Mouse (Mus musculus): ENCODE measurements around the gene Rps6kc1. TPM values are rescaled to one million over a fixed set of nuclear protein-coding genes. Genes with fewer than 3 reads are reported as not detected.

Rps6kc1 gene
- polyA plus RNA-seq (2011; ENCODE audit: insufficient read depth, insufficient read length, low read depth, missing spikeins): 21.3 and 21.6 TPM in 2 replicates

DNA sequence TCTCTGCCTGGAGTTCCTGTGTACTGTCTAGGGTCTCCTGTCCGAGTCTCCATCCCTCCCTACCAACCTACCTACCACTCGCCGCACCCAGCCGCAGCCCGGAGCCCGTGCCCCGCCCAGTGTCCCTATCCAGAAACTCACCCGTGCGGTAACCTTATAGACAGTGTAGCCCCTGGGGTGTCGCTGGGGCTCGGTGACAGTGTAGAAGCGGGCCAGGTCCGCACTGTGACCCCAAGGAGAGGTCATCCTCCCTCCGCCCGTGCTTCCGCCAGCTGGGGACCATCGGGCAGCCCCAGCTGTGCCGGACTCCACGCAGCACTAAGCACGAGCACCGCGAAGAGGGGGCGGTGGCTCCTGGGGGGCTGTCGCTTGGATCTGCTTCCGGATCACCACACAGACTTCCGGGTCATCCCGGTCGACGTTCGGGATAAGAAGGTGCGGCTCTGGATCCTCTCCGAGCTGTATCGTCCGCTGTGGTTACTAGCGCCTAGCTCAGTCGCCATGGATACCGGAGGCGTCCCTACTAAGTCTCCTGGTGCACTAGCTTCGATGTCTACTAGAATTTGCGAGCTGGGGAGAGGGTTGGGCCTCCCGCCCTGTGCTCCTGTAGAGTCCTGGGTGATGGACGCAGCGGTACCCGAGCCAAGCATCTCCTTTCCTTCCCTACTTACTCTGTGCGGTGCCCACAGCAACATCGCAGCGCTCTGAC, at the start of gene Rps6kc1:
Gene Rps6kc1 (minus strand): TSS at position 356 of the 709 bp plus-strand sequence.
- Histone ChIP-seq H3K9ac (ENCODE audit: low read depth, poor library complexity, severe bottlenecking) (peak within 1 kb of the TSS; percentile 47), H3K4me1 (ENCODE audit: control insufficient read depth, insufficient read depth, low read length) (no peaks in the 10 kb centered on the region), H3K4me3 (ENCODE audit: low read depth, low read length) (peak within 1 kb of the TSS; percentile 69), H3K36me3 (ENCODE audit: control insufficient read depth, insufficient read depth, low read length, poor library complexity, severe bottlenecking) (no peaks in the 10 kb centered on the region), H3K27ac (ENCODE audit: insufficient read depth, low read length) (no peak within 1 kb of the TSS), H3K27me3 (ENCODE audit: control insufficient read depth, insufficient read depth, low read length, poor library complexity, severe bottlenecking) (no peaks in the 10 kb centered on the region), H3K9me3 (replicated peaks; ENCODE audit: control insufficient read depth, insufficient read depth, low read length, poor library complexity, severe bottlenecking) (no peaks in the 10 kb centered on the region)
- TF ChIP-seq EP300 (IDR thresholded peaks at IDR 0.05; ENCODE audit: insufficient read depth, low read depth, low read length) (no peak), POLR2A (IDR thresholded peaks at IDR 0.05; ENCODE audit: insufficient read depth, low read length) (peak; percentile 24)

DNA sequence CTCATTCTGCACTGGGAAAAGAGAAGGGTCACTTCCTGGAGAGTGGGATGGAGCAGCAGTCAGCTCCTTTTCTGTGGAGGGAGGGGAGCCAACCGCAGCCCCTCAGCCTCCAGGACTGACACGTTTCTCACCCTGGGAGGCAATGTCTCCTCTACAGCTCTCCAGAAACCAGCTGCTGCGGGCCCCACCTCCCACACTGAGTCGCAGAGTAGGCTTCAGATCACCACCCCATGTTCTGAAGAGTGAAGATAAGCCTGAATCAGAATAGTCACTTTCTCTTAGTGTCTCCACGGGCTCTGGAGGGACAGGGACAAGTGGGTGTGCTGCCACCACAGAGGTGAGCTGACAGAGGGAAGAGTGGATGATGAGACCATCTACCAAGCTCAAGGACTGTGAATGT, 47.3 kb upstream of the Rps6kc1 start:
- no peaks in the 10 kb centered on the region for H3K36me3 ChIP-seq (ENCODE audit: control insufficient read depth, insufficient read depth, low read length, poor library complexity, severe bottlenecking)
- TF ChIP-seq CTCF (IDR thresholded peaks at IDR 0.05; ENCODE audit: low read depth, low read length): no peak
- no peak for TF ChIP-seq POLR2A (IDR thresholded peaks at IDR 0.05; ENCODE audit: insufficient read depth, low read length)
- TF ChIP-seq EP300 (IDR thresholded peaks at IDR 0.05; ENCODE audit: insufficient read depth, low read depth, low read length): no peak

DNA sequence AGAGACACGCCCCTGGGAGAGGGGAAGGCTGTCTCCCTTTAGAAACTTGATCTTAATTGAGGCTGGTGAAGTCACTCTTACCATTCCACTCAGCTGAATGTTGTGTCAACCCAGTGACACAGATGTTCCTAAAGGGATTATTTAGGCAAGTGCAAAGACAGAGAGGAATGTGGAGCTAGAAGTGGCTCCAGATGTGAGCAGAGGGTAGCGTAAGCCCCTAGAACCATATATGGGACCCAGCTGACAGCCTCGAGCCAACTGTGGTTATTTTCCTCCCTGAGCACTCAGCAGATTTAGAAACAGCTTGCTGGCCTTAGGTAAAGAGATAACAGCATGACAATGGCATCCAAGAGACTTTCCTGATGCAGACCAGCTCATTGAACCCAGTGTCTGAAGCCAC, 41.4 kb upstream of the Rps6kc1 start:
- TF ChIP-seq POLR2A (IDR thresholded peaks at IDR 0.05; ENCODE audit: insufficient read depth, low read length): no peak
- no peak for TF ChIP-seq CTCF (IDR thresholded peaks at IDR 0.05; ENCODE audit: low read depth, low read length)
- TF ChIP-seq EP300 (IDR thresholded peaks at IDR 0.05; ENCODE audit: insufficient read depth, low read depth, low read length): no peak
- Histone ChIP-seq H3K4me3 (ENCODE audit: low read depth, low read length) (no peak overlapping the region), H3K36me3 (ENCODE audit: control insufficient read depth, insufficient read depth, low read length, poor library complexity, severe bottlenecking) (no peaks in the 10 kb centered on the region), H3K27me3 (ENCODE audit: control insufficient read depth, insufficient read depth, low read length, poor library complexity, severe bottlenecking) (no peaks in the 10 kb centered on the region), H3K4me1 (ENCODE audit: control insufficient read depth, insufficient read depth, low read length) (no peaks in the 10 kb centered on the region), H3K27ac (ENCODE audit: insufficient read depth, low read length) (no peak overlapping the region), H3K9ac (ENCODE audit: low read depth, poor library complexity, severe bottlenecking) (no peak overlapping the region), H3K9me3 (replicated peaks; ENCODE audit: control insufficient read depth, insufficient read depth, low read length, poor library complexity, severe bottlenecking) (no peaks in the 10 kb centered on the region)

More for the DNA sequence above, 47.3 kb upstream of the Rps6kc1 start:
- no peak overlapping the region for H3K27ac ChIP-seq (ENCODE audit: insufficient read depth, low read length)
- no peak overlapping the region for H3K4me3 ChIP-seq (ENCODE audit: low read depth, low read length)
- H3K4me1 ChIP-seq (ENCODE audit: control insufficient read depth, insufficient read depth, low read length): no peaks in the 10 kb centered on the region
- no peaks in the 10 kb centered on the region for H3K9me3 ChIP-seq (replicated peaks; ENCODE audit: control insufficient read depth, insufficient read depth, low read length, poor library complexity, severe bottlenecking)
- no peaks in the 10 kb centered on the region for H3K27me3 ChIP-seq (ENCODE audit: control insufficient read depth, insufficient read depth, low read length, poor library complexity, severe bottlenecking)
- no peak overlapping the region for H3K9ac ChIP-seq (ENCODE audit: low read depth, poor library complexity, severe bottlenecking)

DNA sequence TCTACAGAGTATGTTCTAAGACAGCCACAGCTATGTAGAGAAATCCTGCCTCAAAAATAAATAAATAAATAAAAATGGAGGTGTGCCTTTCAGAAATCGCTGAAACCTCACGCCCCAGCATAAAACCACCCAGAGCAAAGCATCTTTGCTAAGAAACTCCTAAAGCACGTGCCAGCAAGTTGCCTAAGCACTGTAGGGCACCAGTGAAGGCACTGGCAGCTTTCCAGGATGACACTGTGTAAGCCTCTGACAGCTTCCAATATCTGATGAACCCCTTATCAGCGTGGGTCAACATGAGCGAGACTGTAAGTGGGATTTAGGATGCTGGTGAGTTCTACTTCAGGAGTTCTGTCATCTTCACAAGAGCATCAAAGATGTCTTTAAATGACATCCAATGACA, 39.4 kb upstream of the Rps6kc1 start:
- no peak overlapping the region for H3K27ac ChIP-seq (ENCODE audit: insufficient read depth, low read length)
- H3K36me3 ChIP-seq (ENCODE audit: control insufficient read depth, insufficient read depth, low read length, poor library complexity, severe bottlenecking): no peaks in the 10 kb centered on the region
- TF ChIP-seq POLR2A (IDR thresholded peaks at IDR 0.05; ENCODE audit: insufficient read depth, low read length) (no peak), CTCF (IDR thresholded peaks at IDR 0.05; ENCODE audit: low read depth, low read length) (no peak), EP300 (IDR thresholded peaks at IDR 0.05; ENCODE audit: insufficient read depth, low read depth, low read length) (no peak)
- no peaks in the 10 kb centered on the region for H3K27me3 ChIP-seq (ENCODE audit: control insufficient read depth, insufficient read depth, low read length, poor library complexity, severe bottlenecking)
- H3K4me3 ChIP-seq (ENCODE audit: low read depth, low read length): no peak overlapping the region
- no peak overlapping the region for H3K9ac ChIP-seq (ENCODE audit: low read depth, poor library complexity, severe bottlenecking)
- H3K9me3 ChIP-seq (replicated peaks; ENCODE audit: control insufficient read depth, insufficient read depth, low read length, poor library complexity, severe bottlenecking): no peaks in the 10 kb centered on the region
- H3K4me1 ChIP-seq (ENCODE audit: control insufficient read depth, insufficient read depth, low read length): no peaks in the 10 kb centered on the region

DNA sequence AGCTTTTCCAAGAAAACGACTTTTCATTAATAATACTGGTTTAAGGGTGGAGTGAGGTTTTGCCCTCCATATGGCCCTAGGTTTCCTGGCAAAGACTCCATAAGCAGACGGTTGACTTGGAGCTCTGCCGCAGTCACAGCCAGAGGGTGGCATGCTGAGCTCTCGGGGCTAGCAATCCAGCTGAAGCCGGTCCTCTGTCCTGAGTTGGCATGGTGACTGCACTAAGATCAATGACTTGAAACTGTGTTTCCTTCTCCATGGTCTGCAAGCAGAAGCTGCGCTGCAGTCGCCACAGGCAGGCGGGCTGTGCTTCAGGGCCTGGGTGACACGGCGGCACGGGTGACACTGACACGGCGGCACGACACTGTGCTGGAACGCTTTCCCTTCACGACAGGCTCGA, 37.3 kb upstream of the Rps6kc1 start:
- no peaks in the 10 kb centered on the region for H3K27me3 ChIP-seq (ENCODE audit: control insufficient read depth, insufficient read depth, low read length, poor library complexity, severe bottlenecking)
- no peak overlapping the region for H3K27ac ChIP-seq (ENCODE audit: insufficient read depth, low read length)
- no peaks in the 10 kb centered on the region for H3K36me3 ChIP-seq (ENCODE audit: control insufficient read depth, insufficient read depth, low read length, poor library complexity, severe bottlenecking)
- no peaks in the 10 kb centered on the region for H3K9me3 ChIP-seq (replicated peaks; ENCODE audit: control insufficient read depth, insufficient read depth, low read length, poor library complexity, severe bottlenecking)
- no peak overlapping the region for H3K9ac ChIP-seq (ENCODE audit: low read depth, poor library complexity, severe bottlenecking)
- H3K4me3 ChIP-seq (ENCODE audit: low read depth, low read length): 0 out of 2 replicates have a peak overlapping the region, but pooled peaks have one; percentile 7
- no peaks in the 10 kb centered on the region for H3K4me1 ChIP-seq (ENCODE audit: control insufficient read depth, insufficient read depth, low read length)
- TF ChIP-seq POLR2A (IDR thresholded peaks at IDR 0.05; ENCODE audit: insufficient read depth, low read length): no peak
- TF ChIP-seq CTCF (IDR thresholded peaks at IDR 0.05; ENCODE audit: low read depth, low read length): no peak
- TF ChIP-seq EP300 (IDR thresholded peaks at IDR 0.05; ENCODE audit: insufficient read depth, low read depth, low read length): no peak

DNA sequence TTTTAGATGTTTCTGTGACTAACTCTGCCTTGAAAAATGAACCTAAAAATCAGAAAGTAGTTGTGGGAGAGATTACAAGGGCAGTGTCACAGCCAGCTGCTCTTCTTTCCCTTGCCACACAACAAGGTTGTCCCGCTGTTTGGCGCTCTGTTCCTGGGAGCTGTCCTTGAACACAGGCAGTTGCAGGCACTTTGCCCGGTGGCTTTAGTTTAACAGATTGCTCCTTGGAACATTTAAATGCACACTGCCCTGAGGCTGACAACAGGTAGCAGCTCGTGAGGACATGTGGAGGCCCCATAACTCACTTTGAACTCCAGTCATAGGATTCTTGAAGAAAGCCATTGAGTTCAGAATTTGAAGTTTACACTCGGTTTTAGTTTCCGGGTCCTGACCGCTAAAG, 36.9 kb upstream of the Rps6kc1 start:
- Histone ChIP-seq H3K36me3 (ENCODE audit: control insufficient read depth, insufficient read depth, low read length, poor library complexity, severe bottlenecking) (no peaks in the 10 kb centered on the region), H3K9ac (ENCODE audit: low read depth, poor library complexity, severe bottlenecking) (no peak overlapping the region), H3K9me3 (replicated peaks; ENCODE audit: control insufficient read depth, insufficient read depth, low read length, poor library complexity, severe bottlenecking) (no peaks in the 10 kb centered on the region), H3K4me3 (ENCODE audit: low read depth, low read length) (no peak overlapping the region), H3K27ac (ENCODE audit: insufficient read depth, low read length) (no peak overlapping the region), H3K4me1 (ENCODE audit: control insufficient read depth, insufficient read depth, low read length) (no peaks in the 10 kb centered on the region), H3K27me3 (ENCODE audit: control insufficient read depth, insufficient read depth, low read length, poor library complexity, severe bottlenecking) (no peaks in the 10 kb centered on the region)
- TF ChIP-seq EP300 (IDR thresholded peaks at IDR 0.05; ENCODE audit: insufficient read depth, low read depth, low read length) (no peak), POLR2A (IDR thresholded peaks at IDR 0.05; ENCODE audit: insufficient read depth, low read length) (no peak), CTCF (IDR thresholded peaks at IDR 0.05; ENCODE audit: low read depth, low read length) (no peak)
